Mouse (Mus musculus) cerebellum, adult (tissue): ENCODE data around the gene Chac1.

Experiments used
- ATAC-seq: cut with Nextera tagmentation; 2 replicates; pipeline ENCODE4 v1.9.2; 2017; ENCODE audit warnings: mild to moderate bottlenecking, moderate library complexity, mixed read lengths; ENCODE audit not compliant: insufficient number of reproducible peaks, low FRiP score, low TSS enrichment

Gene Chac1

GRCm38 (mm10) chr2:119350555-119351486 is at the start of gene Chac1:
Gene Chac1, plus strand, starts transcription at chr2:119351229.
- peak; percentile 84 for ATAC-seq

GRCm38 (mm10) chr2:119302876-119303275 is 48.2 kb upstream of the Chac1 start:
- ATAC-seq = no peak

- no peak for ATAC-seq
Measured at GRCm38 (mm10) chr2:119304391-119304790, 46.6 kb upstream of the Chac1 start.

- ATAC-seq = no peak
Measured at GRCm38 (mm10) chr2:119304798-119305208, 46.2 kb upstream of the Chac1 start.

GRCm38 (mm10) chr2:119311544-119311943 is 39.5 kb upstream of the Chac1 start:
- ATAC-seq = no peak

- ATAC-seq = no peak
Measured at GRCm38 (mm10) chr2:119312380-119312958, 38.6 kb upstream of the Chac1 start.

- ATAC-seq = no peak
Measured at GRCm38 (mm10) chr2:119313780-119314479, 37.1 kb upstream of the Chac1 start.

- ATAC-seq = no peak
Measured at GRCm38 (mm10) chr2:119314742-119315310, 36.2 kb upstream of the Chac1 start.

GRCm38 (mm10) chr2:119318043-119318710 is 32.9 kb upstream of the Chac1 start:
- ATAC-seq = no peak

- ATAC-seq = no peak
Measured at GRCm38 (mm10) chr2:119320571-119320970, 30.5 kb upstream of the Chac1 start.

GRCm38 (mm10) chr2:119321771-119322586 is 29.1 kb upstream of the Chac1 start:
- no peak for ATAC-seq

- no peak for ATAC-seq
Measured at GRCm38 (mm10) chr2:119322587-119323300, 28.3 kb upstream of the Chac1 start.

GRCm38 (mm10) chr2:119323866-119324575 is 27.0 kb upstream of the Chac1 start:
- no peak for ATAC-seq

GRCm38 (mm10) chr2:119324576-119325318 is 26.3 kb upstream of the Chac1 start:
- ATAC-seq = no peak

- ATAC-seq = no peak
Measured at GRCm38 (mm10) chr2:119325568-119326143, 25.4 kb upstream of the Chac1 start, which contains the start of gene Dll4. Gene Dll4, plus strand, starts transcription at chr2:119325784.

GRCm38 (mm10) chr2:119326161-119327101 is 24.6 kb upstream of the Chac1 start:
- no peak for ATAC-seq
